Mouse (Mus musculus): ENCODE data around the gene Top2a.

The Top2a gene

DNA sequence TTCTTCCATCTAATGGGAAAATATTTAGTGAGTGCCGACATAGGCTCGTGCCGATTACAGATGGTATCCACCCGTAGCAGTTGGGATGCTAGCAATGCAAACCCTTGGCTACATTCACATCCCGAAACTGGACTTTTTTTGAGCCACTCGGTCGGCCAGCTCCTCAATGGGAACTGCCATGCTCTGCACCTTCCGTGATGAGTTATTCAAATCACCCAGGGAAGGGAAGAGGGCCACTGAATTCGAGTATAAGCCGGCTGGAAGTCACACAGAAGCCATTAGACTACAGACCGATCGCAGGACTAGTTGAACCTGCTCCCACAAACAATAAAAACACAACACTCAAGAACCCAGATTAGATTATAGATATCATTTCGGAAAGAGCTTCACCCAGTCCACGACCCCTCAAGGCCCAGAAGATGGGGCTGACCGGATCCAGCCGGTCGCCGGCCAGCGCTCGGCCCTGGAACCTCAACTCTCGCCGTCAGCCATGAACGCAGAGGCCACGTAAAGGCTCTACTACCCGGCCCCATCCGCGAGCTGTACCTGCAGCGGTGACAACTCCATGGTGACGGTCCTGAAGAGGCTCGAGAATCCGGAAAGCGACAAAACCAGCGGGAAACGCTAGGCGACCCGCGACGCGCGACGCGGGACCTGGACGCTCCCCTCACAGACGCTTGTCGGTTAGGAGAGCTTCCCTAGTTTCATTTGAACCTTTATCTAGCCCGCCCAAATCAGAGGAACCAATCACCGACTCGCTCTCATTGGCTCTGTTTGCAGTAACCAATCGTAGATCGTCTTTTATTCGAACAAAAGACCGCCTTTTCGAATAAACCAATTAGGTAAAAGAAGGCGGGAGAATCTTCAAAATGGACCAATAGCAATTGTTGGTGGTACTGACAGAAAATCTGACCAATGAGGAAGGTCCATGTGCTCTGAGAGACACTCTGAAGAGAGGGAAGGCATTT lies at the start of gene Top2a:
Gene Top2a, minus strand, starts transcription at position 690 of the 968 bp plus-strand sequence.
- in situ Hi-C loops (cut with MboI; ENCODE audit: low pct_unique_long_range_greater_than_20kb in 1 of 2, low sequenced_read_pairs in 2 of 2, unreplicated experiment in 1 of 2) = loop anchor here (25.0 kb wide), 3 partner anchors 786 to 1861 kb away; partner anchors contain the start of gene Tbkbp1 (in 1 of the 2)

DNA sequence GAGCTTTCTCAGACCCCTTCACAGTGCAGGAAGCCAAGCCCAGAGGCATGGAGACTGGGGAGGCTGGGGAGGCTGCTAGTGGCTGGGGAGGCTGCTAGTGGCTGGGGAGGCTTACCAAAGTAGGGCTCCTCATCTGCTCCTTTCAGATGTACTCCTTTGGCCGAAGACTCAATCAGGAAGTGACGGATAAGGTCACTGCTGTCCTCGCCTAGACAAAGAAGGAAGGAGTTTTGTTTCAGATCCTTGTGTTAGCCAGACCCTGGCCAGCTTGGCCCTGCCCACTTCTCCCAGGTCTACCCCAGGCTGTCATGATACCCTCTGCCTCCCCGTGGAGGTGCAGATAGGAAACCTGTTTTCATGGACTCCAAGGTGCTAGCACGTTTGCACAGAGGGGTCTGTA lies 49.8 kb upstream of the Top2a start:
- in situ Hi-C loops (cut with MboI; ENCODE audit: low pct_unique_long_range_greater_than_20kb in 1 of 2, low sequenced_read_pairs in 2 of 2, unreplicated experiment in 1 of 2) = no loop called here

DNA sequence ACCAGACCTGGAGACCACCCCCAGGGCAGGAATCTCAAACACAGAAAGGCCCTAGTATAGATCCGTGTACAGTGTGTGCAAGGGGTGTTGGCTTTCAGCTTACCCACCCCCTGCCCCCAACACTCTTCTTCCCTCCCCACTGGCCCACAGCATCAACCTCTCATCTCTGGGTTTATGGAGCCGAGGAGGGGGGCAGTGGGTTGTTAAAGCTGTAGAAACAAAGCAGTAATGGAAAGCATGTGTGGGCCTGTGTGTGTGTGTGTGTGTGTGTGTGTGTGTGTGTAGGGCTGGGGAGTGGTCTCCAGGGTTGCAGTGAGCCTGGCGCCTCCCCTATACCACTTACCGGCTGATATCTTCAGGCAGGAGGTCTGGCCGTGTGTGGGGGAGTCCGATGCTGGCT lies 47.9 kb upstream of the Top2a start:
- in situ Hi-C loops (cut with MboI; ENCODE audit: low pct_unique_long_range_greater_than_20kb in 1 of 2, low sequenced_read_pairs in 2 of 2, unreplicated experiment in 1 of 2) = no loop called here

DNA sequence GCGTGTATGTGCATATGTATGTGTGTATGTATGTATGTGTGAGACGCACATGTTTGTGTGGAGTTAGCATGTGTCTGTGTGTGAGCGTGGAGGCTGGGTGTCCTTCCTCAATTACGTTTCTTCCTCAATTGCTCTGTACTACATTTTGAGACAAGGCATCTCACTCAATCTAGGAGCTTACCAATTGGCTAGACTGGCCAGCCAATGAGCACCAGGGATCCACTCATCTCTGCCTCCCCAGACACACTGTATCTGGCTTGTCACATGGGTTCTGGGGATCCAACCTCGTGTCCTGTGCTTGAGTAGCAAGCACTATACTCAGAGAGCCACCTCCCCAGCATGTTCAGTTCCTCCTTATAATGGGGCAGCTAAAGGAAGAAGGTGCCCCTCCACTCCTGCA lies 44.5 kb upstream of the Top2a start:
- in situ Hi-C loops (cut with MboI; ENCODE audit: low pct_unique_long_range_greater_than_20kb in 1 of 2, low sequenced_read_pairs in 2 of 2, unreplicated experiment in 1 of 2) = no loop called here

DNA sequence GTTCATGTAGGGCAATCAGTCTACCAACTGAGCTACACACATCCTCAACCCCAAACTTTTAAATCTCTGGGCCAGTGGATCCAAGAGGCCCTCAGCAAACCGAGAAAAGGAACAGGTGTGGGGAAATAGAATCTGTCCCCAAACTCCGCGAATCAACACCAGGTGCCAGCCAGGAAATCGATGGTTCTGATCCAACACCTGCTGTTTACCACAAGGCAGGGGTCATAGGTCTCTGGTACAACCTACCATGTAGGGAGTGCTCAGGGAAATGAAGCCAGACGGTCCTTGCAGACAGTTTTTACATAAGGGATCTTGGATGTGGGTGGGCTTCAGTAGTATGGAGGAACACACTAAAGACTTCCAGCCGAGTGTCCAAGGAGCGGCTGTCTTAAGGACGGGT lies 43.6 kb upstream of the Top2a start:
- in situ Hi-C loops (cut with MboI; ENCODE audit: low pct_unique_long_range_greater_than_20kb in 1 of 2, low sequenced_read_pairs in 2 of 2, unreplicated experiment in 1 of 2) = no loop called here

DNA sequence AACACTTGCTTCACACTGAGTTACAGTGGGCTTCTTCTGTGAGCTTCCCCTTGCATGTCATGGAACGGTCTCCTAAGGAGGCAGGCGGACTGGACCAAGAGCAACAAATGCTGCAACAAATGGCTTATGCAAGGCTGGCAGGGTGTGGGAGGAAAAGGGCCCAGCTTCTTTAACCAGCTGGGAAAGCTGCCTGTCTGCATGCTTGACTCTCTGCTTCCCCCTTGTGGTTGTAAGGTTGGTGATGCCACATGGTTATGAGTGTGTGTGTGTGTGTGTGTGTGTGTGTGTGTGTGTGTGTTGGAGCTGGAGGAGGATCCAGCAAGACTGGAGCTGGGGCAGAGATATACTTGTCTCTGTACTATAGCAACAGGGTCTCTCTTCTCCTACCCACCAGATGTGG lies 42.0 kb upstream of the Top2a start:
- in situ Hi-C loops (cut with MboI; ENCODE audit: low pct_unique_long_range_greater_than_20kb in 1 of 2, low sequenced_read_pairs in 2 of 2, unreplicated experiment in 1 of 2) = no loop called here

DNA sequence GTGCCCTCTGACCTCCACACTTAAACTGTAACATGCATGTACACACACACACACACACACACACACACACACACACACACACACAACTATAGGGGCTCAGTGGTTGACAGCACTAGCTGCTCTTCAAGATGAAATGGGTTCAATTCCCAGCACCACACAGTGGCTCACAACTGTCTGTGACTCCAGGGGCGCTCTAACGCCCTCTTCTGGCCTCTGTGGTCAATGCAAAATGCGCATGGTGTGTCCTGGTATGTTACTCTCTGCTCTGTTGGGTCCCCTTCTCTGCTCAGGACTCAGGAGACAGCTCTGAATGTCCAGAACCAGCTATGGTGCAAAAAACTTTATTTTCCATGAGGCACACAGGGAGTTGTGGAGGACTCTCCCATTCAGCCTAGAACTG lies 41.4 kb upstream of the Top2a start:
- in situ Hi-C loops (cut with MboI; ENCODE audit: low pct_unique_long_range_greater_than_20kb in 1 of 2, low sequenced_read_pairs in 2 of 2, unreplicated experiment in 1 of 2) = no loop called here

DNA sequence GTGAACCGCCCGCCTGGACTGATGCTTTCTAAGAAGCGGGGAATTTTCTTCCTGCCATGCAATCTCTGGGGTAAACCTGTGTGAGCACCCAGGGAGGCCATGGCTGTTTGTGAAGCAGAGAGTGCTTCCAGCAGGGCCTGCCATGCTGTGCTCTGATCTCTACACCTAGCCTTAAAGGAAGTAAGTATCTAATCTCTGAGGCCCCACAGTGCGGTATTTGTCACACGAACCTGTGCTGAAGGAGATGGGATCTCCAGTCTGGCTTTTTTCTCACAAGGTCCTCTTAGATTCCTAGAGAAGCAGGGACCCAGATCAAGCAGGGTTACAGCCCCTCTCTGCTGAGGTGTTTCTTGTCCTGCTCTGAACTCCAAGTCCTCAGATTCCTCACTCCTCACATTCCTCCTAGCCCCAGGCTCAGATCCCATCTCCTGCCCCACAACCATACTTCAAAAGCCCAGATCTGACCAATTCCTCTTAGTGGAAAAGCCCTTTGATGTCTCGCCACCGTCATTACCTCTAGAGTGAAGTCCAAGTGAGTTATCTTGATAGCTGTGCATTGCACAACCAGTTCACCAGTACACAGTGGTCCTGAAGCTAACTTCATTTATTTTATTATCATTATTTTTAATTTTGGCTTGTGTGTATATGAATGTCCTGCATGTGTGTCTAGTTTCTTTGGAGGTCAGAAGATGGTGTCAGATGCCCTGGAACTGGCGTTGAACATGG lies 39.6 kb upstream of the Top2a start:
- in situ Hi-C loops (cut with MboI; ENCODE audit: low pct_unique_long_range_greater_than_20kb in 1 of 2, low sequenced_read_pairs in 2 of 2, unreplicated experiment in 1 of 2) = no loop called here

DNA sequence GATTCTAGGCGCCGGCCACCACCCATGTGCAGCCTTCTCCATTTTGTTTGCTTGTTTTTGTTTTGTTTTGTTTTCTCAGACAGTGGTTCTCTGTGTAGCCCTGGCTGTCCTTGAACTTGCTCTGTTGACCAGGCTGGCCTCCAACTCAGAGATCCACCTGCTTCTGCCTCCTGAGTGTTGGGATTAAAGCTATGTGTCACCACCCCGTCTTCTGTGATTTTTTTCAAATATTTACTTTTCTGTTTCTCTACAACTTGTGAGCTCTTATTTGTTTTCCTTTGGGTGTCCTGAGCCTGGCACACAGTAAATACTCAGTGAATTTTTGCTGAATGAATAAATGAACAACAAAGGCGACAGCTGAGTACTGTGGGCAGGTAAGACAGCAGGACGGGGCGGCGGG lies 38.7 kb upstream of the Top2a start:
- in situ Hi-C loops (cut with MboI; ENCODE audit: low pct_unique_long_range_greater_than_20kb in 1 of 2, low sequenced_read_pairs in 2 of 2, unreplicated experiment in 1 of 2) = no loop called here

DNA sequence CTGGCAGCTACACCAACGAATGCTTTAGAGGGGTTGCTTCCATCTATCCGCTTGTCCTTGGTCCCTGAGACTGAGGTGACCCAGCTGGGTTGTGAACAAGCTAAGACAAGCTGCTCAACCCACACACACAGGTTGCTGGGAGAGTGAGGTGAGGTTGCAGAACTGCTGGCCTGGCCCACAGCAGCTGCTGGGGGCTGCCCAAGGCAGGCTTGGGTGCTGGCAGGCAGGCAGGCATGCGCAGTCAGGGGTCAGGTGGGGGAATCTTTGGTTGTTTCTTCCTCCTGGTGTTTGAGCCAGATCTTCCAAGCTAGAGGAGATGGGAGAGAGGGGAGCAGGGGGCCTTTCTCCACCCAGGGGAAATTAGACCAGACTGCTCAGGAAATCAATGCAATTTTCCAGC lies 36.4 kb upstream of the Top2a start:
- in situ Hi-C loops (cut with MboI; ENCODE audit: low pct_unique_long_range_greater_than_20kb in 1 of 2, low sequenced_read_pairs in 2 of 2, unreplicated experiment in 1 of 2) = no loop called here

DNA sequence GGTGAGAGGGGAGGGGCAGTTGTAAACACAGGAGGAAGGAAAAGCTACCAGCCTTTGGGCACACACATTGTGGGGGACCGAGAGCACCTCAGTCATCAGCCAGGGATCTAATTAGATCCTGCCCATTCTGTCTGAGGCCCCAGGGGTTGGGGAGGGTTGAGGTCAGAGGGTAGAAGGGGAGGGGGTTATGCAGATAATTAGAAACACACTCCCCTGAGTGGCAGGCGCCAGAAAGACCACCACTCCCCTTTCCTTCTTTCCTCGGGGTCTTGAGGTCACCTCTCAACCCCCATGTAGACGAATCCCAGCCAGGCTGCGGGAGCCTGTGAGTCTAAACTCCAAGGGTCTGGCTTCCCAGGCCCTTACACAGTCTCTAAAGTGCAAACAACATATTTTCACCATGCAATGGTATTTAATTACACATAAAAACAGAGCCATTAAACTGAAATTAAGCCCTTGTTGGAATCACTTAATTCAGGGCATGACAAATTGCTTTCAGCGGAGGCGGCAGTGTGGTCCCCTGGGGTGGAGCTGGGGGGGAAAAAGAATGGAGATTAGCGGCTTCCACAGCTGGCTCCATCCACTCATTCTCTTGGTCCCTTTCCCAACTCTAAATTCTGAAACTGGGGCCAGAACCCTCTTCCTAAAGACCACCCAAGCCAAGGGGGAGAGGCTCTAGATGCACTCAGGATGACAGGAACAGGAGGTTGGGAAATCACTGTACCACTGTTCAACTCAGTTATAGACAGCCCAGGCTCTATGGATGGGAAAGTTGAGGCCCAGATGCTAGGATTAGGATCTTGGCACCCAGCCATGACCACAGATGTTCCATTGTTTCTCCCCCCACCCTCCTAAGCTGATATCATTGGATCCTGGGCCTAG lies 31.8 kb upstream of the Top2a start:
- in situ Hi-C loops (cut with MboI; ENCODE audit: low pct_unique_long_range_greater_than_20kb in 1 of 2, low sequenced_read_pairs in 2 of 2, unreplicated experiment in 1 of 2) = no loop called here

DNA sequence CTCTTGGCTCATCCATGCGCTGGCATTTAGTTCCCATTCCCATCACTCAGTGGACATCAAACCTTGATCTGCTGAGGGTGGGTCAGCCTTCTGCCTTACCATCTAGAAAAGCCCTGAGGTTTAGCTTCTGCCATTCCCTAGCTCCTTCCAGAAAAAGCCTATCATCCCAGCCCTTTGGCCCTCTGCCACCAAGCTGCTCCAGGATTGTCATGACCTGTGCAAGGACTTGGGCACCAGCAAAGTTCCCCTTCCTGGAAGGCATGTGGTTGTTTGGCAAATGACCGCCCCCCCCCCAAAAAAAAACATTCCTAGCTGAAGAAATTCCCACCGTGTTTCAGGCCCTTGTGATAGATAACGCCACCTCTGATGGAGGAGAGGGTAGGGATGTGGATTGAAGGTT lies 31.2 kb upstream of the Top2a start:
- in situ Hi-C loops (cut with MboI; ENCODE audit: low pct_unique_long_range_greater_than_20kb in 1 of 2, low sequenced_read_pairs in 2 of 2, unreplicated experiment in 1 of 2) = no loop called here

DNA sequence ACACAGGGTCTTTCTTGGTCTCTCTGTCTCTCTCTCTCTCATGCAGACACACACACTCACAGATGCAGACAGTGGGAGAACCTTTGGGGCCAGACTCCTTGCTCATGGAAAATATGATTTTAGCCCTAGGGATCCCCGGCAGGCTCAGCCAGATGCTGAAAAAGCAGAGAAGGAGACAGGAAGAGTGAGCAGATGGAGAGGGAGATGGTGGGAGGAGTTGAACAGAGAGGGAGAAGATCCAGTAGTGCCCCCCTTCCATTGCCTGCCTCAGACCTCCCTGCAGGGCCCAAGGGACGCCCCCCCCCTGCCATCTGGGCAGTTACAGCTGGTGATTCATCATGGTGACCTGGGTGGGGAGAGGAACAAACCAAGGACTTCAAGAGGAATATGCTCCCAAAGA lies 23.7 kb upstream of the Top2a start:
- in situ Hi-C loops (cut with MboI; ENCODE audit: low pct_unique_long_range_greater_than_20kb in 1 of 2, low sequenced_read_pairs in 2 of 2, unreplicated experiment in 1 of 2) = no loop called here

DNA sequence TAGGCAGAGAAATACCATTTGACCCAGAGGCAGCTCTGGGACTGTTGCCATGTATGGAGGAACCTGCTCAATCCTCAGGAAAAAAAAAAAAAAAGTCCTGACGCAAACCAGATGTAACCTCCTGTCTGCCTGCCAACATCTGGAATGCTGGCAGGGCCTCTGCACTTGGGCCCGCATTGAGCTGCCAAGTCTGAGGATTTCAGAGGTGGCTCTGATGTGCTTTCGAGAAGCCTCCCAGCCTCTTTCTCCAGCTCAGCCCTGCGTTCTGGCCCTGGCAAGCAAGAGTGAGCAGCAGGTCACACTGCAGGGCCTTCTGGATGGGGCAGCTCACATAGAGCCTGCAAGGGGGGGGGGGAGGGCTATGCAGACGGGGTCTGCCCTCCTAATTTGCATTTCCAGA lies 23.1 kb upstream of the Top2a start:
- in situ Hi-C loops (cut with MboI; ENCODE audit: low pct_unique_long_range_greater_than_20kb in 1 of 2, low sequenced_read_pairs in 2 of 2, unreplicated experiment in 1 of 2) = no loop called here

DNA sequence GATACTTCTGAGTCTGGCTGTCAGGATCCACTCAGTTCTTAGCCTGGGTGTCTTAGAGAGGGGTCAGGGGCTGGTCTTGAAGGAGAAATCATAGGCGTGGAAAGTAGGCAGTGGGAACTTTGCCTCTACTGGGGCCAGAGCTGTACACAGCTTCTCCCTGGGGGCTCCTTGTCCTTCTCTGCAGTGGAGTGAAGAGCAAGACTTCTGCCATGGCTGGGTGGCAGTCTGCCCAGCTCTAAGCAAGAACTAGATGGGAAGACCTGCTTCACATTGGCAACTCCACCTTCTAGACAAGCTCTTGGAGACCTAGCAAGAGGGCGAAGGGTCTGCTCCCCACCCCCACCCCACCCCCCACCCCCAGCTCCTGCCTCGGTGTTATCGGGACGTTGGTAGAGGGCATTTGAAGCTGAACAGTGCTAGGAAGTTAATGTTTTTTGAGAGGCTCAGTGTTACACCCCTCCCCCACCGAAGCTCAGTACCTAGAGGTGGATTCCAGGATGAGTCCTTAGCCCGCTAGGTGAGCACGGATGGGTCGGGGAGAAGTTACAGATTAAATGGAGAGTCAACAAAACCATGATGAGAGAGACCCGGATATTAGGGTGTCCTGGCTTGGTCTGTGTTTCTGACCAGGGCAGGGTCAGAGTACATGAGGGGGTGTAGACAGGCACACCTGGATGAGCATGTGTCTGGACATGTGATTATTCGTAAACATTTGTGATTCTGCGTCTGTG lies 21.3 kb upstream of the Top2a start:
- in situ Hi-C loops (cut with MboI; ENCODE audit: low pct_unique_long_range_greater_than_20kb in 1 of 2, low sequenced_read_pairs in 2 of 2, unreplicated experiment in 1 of 2) = no loop called here

DNA sequence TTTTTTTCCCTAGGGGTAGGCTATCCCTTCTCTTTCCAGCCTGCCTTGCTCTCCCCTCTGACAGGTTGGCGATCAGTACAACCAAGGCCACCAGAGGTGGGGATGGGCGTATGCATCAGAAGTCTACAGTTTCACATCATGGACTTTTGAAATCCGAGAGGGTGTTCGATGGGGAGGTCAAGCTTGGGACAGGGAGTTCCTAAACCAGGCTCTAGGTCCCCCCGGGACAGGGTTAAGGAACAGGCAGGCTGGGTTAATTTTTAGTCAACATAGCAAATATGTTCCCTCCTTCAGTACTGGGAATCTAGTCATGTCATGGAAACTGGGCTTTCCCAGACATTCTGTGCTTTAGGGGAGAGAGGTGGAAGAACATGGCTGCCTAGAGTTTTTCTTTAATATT lies 20.3 kb upstream of the Top2a start:
- in situ Hi-C loops (cut with MboI; ENCODE audit: low pct_unique_long_range_greater_than_20kb in 1 of 2, low sequenced_read_pairs in 2 of 2, unreplicated experiment in 1 of 2) = no loop called here

DNA sequence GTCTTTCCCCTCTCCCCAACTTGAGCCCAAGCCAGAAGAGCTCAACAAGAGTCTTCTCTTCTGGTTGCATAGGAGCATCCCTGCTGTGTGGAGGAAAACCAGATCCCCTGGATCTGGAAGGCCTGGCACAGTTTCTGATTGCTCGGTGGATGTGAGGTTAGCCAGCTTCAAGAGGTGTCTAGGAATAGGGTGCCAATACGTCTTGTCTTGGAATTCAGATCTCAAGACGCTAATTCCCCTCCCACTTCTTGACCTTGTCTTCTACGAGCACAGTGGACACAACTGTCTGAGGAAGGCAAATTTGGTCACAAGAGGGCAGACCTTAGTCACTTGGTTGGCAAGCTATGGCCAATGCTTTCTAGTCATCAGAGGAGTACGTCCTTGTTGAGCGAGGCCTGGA lies 19.6 kb upstream of the Top2a start:
- in situ Hi-C loops (cut with MboI; ENCODE audit: low pct_unique_long_range_greater_than_20kb in 1 of 2, low sequenced_read_pairs in 2 of 2, unreplicated experiment in 1 of 2) = no loop called here

DNA sequence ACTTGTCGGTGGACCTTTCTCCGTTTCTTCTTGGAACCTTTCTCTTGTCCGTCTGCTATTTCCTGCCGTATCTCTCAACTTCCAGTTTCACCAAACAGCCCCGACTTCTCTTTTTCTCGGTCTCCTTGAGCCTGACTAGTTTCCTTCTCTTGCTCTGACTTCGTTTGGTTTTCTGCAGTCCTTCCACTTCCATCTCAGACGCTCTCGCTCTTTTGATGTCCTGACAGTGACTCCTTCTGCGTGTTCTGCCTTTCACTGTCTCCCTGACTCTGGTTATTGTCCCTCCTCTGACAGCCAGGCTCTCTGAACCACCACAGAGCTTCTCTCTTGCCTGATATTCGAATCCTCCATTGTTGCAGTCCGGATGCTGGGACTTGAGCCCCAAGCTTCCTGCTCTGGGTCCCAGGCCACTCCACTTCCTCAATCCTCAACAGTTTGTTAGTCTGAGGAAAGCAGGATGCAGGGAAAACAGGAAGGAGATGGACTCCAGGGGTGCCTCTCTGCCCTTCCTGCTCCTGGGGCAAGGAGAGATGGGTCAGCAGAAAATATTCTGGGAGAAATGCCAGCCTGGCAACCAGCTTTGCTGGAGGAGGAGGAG lies 18.9 kb upstream of the Top2a start:
- in situ Hi-C loops (cut with MboI; ENCODE audit: low pct_unique_long_range_greater_than_20kb in 1 of 2, low sequenced_read_pairs in 2 of 2, unreplicated experiment in 1 of 2) = no loop called here
